Mouse (Mus musculus): ENCODE measurements around the gene Rom1. TPM values are rescaled to one million over a fixed set of nuclear protein-coding genes. Genes with fewer than 3 reads are reported as not detected.
A peak's percentile ranks its signal among the peaks of the same experiment; 100 is the strongest.

Rom1 gene
- polyA plus RNA-seq, 1 experiment from 2014 or later: 5.2 TPM

DNA sequence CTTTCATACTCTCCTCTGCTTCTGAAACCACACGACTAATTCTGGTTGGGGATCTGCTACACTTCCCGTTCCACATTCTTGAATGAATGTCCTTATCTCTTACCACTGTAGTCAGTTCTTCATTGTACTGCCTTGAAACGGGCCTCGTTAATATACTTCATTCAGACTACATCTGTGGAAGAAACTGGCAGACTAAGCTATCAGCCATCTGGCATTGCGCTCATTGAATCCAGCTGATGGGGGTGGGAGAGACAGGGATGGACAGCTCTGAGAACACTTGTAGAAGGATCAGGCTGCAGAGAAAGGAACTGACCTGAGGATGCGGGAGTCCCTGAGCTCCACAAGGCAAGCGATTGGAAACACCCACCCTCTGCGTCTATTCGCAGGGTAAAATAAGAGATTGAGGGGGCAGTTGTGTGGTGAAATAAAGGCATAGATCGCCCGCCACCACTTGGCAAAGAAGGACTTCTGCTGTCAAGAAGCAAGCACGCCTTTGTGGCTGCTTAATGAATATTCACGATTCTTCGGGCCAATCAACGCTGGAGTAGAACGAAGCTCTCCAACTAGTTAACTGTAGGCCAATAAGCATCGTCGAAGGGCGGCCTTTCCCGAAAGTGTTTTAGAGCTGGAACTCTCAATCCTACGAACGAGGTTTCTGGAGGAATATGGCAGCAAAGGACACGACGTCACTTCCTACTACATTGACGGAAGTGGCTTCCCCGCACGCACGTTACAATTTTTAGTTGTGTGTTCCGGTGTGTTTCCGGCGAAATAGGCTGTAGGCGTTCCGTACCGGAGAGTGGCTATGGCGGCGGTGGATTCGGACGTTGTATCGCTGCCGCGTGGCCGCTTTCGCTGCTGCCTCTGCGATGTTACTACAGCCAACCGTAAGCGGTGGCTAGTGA, 24.2 kb upstream of the Rom1 start, which contains the start of gene Tut1:
Gene Tut1 (plus strand): TSS at position 713 of the 905 bp plus-strand sequence.
- H3K27ac ChIP-seq: peak within 1 kb of the TSS; percentile 90
- H3K4me1 ChIP-seq: peaks cover 6% of the 10 kb centered on the region; the same call in 1 of the 2 replicates
- WGBS: 3% methylated on average over 46 of the region's 46 CpGs
- H3K27me3 ChIP-seq (ENCODE audit: insufficient read depth, poor library complexity, severe bottlenecking): no peaks in the 10 kb centered on the region
- peak within 1 kb of the TSS; percentile 87 for H3K4me3 ChIP-seq
- no peaks in the 10 kb centered on the region for H3K9me3 ChIP-seq
- peaks cover 71% of the 10 kb centered on the region for H3K36me3 ChIP-seq
- DNase-seq (ENCODE audit: low spot score): peak; percentile 97

DNA sequence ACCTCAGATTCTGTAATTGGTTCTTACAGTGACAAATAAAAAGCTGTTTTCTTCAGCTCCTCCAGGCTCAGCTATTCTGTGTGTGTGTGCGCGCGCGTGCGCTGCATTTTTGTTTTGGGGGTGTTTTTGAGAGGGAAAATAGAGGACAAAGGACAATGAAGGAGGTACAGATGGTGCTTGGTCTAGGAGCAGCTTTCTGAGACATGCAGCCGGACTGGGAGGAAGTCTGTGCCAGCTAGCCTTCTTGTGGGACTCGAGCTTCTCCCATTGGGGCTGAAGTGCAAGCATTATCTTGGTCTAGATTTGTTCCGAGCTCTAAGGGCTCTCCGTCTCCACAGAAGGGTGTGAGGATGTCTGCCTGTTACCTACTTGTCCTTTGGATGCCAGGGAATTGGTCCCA, 23.1 kb upstream of the Rom1 start:
- Histone ChIP-seq H3K9me3 (no peaks in the 10 kb centered on the region), H3K4me3 (no peak overlapping the region), H3K36me3 (peaks cover 73% of the 10 kb centered on the region), H3K27ac (no peak overlapping the region), H3K27me3 (ENCODE audit: insufficient read depth, poor library complexity, severe bottlenecking) (no peaks in the 10 kb centered on the region), H3K4me1 (peaks cover 6% of the 10 kb centered on the region; the same call in 1 of the 2 replicates)
- no peak for DNase-seq (ENCODE audit: low spot score)
- 86% methylated on average over 9 of the region's 9 CpGs for WGBS

DNA sequence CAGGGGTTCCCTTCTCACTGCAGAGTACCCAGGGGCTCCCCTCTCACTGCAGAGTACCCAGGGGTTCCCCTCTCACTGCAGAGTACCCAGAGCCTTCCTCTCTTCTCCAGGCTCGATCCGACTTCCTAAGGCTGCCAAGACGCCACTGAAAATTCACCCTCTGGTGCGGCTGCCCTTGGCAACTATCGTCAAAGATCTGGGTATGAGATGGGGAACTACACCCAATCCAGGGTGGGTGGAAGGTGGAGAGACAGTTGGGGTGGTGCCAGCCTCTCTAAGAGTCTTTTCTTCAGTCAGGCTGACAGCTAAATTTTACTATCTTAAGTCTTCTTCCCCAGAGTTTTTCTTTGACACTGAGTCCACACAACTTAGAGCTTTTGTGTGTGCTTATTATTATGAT, 21.0 kb upstream of the Rom1 start:
- 93% methylated on average over 5 of the region's 5 CpGs for WGBS
- H3K27ac ChIP-seq: no peak overlapping the region
- peaks cover 73% of the 10 kb centered on the region for H3K36me3 ChIP-seq

DNA sequence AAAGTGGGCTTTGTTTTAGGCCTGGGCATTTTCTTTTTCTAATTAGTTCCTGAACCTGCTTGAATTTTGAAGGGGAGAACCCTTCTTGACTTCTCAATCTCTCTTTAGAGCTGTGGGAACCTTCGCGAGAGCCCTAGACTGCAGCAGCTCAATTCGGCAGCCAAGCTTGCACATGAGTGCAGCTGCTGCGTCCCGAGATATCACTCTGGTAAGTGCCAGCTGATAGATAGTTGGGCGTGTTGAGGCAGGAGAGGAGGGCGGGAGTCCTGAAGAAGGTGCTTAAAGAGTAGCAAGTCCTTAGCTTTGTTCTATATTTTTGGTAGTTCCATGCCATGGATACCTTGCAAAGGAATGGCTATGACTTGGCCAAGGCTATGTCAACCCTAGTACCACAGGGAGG, 17.8 kb upstream of the Rom1 start:
- 86% methylated on average over 7 of the region's 7 CpGs for WGBS
- peaks cover 80% of the 10 kb centered on the region for H3K36me3 ChIP-seq

More for the DNA sequence above, 21.0 kb upstream of the Rom1 start:
- Histone ChIP-seq H3K9me3 (no peaks in the 10 kb centered on the region), H3K4me3 (no peak overlapping the region), H3K4me1 (peaks cover 6% of the 10 kb centered on the region; the same call in 1 of the 2 replicates), H3K27me3 (ENCODE audit: insufficient read depth, poor library complexity, severe bottlenecking) (no peaks in the 10 kb centered on the region)
- DNase-seq (ENCODE audit: low spot score): no peak

DNA sequence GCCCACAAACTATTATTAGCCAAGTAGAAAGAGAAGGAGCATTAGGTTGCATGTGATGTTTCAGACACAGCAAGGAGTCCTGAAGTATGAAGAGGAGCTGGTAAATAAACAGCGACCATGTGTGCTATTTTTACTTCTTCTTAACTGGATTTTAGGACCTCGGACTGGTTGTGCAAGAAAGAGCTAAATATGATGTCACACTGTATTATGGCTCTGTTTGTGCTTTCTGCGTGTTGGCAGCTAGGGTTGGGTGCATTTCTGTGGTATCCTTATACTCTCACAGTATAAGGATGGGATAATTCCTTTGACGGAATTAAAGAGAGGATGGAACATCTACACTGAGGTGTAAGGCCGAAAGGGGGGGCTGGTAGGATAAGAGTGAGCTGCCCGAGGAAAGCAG, 16.1 kb upstream of the Rom1 start:
- Histone ChIP-seq H3K4me1 (peaks cover 26% of the 10 kb centered on the region), H3K27ac (no peak overlapping the region), H3K9me3 (no peaks in the 10 kb centered on the region), H3K4me3 (peak overlapping the region; percentile 19; the same call in 1 of the 2 replicates), H3K27me3 (ENCODE audit: insufficient read depth, poor library complexity, severe bottlenecking) (no peaks in the 10 kb centered on the region), H3K36me3 (peaks cover 63% of the 10 kb centered on the region)
- 86% methylated on average over 6 of the region's 6 CpGs for WGBS
- DNase-seq (ENCODE audit: low spot score): no peak

More for the DNA sequence above, 17.8 kb upstream of the Rom1 start:
- no peak for DNase-seq (ENCODE audit: low spot score)
- no peak overlapping the region for H3K4me3 ChIP-seq
- no peaks in the 10 kb centered on the region for H3K27me3 ChIP-seq (ENCODE audit: insufficient read depth, poor library complexity, severe bottlenecking)
- peaks cover 14% of the 10 kb centered on the region for H3K4me1 ChIP-seq
- no peaks in the 10 kb centered on the region for H3K9me3 ChIP-seq
- H3K27ac ChIP-seq: no peak overlapping the region

DNA sequence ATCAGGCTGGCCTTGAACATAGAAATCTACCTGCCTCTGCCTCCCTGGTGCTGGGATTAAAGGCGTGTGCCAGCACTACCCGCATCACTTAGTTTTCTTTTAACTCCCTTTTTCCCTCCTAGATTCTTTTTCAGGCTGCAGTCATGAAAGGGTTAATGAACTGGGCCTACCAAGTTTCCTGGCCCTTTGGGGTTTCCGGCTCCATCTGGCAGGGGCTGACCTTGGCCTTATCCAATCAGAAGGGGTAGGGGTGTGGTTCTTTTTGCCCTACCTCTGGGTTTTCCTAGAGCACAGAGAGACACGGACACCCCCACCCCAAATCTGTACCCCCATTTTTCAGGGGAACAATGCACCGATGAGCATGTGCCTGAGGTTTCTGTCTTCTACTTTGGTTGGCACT, 15.6 kb upstream of the Rom1 start:
- peaks cover 26% of the 10 kb centered on the region for H3K4me1 ChIP-seq
- H3K9me3 ChIP-seq: no peaks in the 10 kb centered on the region
- H3K4me3 ChIP-seq: peak overlapping the region; percentile 19; the same call in 1 of the 2 replicates
- no peaks in the 10 kb centered on the region for H3K27me3 ChIP-seq (ENCODE audit: insufficient read depth, poor library complexity, severe bottlenecking)
- DNase-seq (ENCODE audit: low spot score): no peak
- WGBS: 46% methylated on average over 5 of the region's 5 CpGs
- peaks cover 59% of the 10 kb centered on the region for H3K36me3 ChIP-seq
- H3K27ac ChIP-seq: no peak overlapping the region

DNA sequence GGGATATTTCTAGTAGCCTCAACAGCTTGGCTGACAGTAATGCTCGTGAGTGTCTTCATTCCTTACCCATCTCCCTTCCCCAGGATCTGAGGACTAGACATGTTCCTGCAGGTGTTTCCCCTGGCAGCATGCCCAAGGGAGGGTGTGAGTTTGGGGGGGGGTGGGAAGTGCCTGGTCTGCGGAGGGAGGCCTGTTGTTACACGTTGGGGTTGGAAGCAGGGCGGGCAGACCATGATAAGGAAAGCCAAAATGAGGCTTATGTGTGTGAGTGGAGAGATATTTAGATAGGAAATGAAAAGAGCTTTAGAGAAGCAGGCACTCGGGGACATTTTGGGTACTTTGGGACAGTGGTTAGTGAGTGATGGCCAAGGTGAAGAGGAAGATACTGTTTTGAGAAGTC, 14.9 kb upstream of the Rom1 start:
- Histone ChIP-seq H3K36me3 (peaks cover 56% of the 10 kb centered on the region), H3K27me3 (ENCODE audit: insufficient read depth, poor library complexity, severe bottlenecking) (no peaks in the 10 kb centered on the region), H3K4me1 (peaks cover 26% of the 10 kb centered on the region), H3K27ac (peak overlapping the region; percentile 62), H3K9me3 (no peaks in the 10 kb centered on the region), H3K4me3 (peak overlapping the region; percentile 98)
- no peak for DNase-seq (ENCODE audit: low spot score)
- WGBS: 57% methylated on average over 5 of the region's 5 CpGs

DNA sequence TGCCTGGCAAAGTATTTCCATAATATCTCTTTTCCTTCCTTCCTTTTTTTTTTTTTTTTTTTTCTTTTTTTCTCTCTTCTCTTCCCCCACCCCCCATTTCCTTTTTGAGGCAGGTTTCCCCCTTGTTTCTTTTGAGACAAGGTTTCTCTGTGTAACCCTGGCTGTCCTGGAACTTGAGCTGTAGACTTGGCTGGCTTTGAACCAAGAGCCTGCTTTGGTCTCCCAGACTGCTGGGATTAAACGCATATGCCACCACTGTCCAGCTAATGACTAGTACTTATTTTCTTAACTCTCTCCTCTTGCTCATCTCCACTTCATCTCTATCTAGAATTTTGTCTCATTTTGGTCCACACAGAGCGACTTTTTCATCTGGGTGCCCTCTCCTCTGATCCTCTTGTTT, 13.9 kb upstream of the Rom1 start:
- peaks cover 26% of the 10 kb centered on the region for H3K4me1 ChIP-seq
- peaks cover 54% of the 10 kb centered on the region for H3K36me3 ChIP-seq
- H3K9me3 ChIP-seq: no peaks in the 10 kb centered on the region
- H3K27ac ChIP-seq: peak overlapping the region; percentile 99; the same call in 1 of the 2 replicates
- peak overlapping the region; percentile 98 for H3K4me3 ChIP-seq
- 66% methylated on average over 2 of the region's 2 CpGs for WGBS
- no peak for DNase-seq (ENCODE audit: low spot score)
- no peaks in the 10 kb centered on the region for H3K27me3 ChIP-seq (ENCODE audit: insufficient read depth, poor library complexity, severe bottlenecking)

DNA sequence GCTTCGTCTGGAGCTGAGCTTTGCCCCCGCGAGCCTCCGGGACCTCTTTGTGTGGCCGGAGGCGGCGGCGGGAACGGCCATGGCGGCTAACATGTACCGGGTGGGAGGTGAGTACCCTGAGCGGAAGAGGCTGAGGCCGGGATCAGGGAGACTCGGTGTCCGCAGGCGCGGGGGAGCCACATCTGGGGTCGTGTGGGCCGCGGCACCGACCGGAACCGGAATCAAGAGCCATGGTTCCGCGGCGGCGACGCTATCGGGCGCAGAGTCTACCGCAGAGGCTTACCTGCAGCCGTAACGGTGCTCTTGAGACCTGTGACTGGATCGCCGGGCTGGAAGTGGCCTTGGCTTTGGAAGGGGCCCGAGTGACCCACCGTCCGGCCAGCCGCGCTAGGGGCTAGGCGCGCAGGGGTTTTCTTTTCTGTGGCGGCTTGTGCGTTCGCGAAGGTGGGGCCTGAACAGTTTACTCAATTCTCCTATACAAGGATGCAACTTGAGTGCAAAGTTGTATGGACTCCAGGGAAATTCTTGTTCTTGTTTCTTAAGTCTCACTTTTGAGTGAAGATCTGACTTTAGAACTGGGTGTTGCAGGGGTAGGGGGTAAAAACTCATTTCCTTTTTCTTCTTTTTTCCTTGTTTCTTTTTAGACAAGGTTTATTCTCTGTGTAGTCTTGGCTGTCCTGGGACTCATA, 13.3 kb upstream of the Rom1 start:
- WGBS: under 1% methylated on average over 46 of the region's 46 CpGs
- DNase-seq (ENCODE audit: low spot score): no peak
- Histone ChIP-seq H3K27ac (peak overlapping the region; percentile 99), H3K4me1 (peaks cover 26% of the 10 kb centered on the region), H3K4me3 (peak overlapping the region; percentile 98), H3K9me3 (no peaks in the 10 kb centered on the region), H3K27me3 (ENCODE audit: insufficient read depth, poor library complexity, severe bottlenecking) (no peaks in the 10 kb centered on the region), H3K36me3 (peaks cover 53% of the 10 kb centered on the region)

DNA sequence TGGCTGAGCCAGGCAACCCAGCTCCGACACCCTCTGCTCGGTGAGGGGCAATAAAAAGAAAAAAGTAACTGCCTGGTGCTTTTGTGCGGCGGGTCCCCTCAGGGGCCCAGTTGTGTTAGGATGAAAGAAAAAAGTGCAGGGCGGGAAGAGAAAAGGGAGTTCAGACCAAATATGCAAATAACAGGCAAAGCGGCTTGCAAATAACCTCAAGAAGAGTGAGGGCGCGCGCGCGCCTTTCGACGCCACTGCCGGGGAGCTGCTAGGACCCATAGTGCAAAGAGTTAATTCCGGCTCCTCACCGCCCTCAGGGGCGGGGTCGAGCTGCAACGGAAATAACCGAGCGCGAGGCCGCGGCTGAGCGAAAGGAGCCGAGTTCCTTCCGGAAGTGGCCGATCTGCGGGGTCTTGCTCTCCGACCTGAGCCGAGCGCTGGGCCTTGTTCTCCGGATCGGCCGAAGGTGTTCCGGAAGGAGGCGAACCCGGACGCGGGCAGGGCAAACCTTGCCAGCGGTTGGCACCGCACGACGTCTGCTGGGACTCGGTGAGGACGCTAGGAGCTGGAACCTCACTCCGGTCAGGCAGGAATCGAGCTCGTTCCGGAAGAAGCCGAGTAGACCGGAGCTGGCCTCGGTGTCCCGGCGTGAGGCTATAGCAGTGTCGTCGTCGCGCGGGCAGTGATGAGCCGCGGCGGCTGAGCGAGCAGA, 12.5 kb upstream of the Rom1 start, which contains the start of gene Mta2:
Gene Mta2 (plus strand): TSS at position 361 of the 703 bp plus-strand sequence.
- H3K4me3 ChIP-seq: peak within 1 kb of the TSS; percentile 98
- peak; percentile 99 for DNase-seq (ENCODE audit: low spot score)
- no peaks in the 10 kb centered on the region for H3K9me3 ChIP-seq
- H3K27me3 ChIP-seq (ENCODE audit: insufficient read depth, poor library complexity, severe bottlenecking): no peaks in the 10 kb centered on the region
- H3K27ac ChIP-seq: peak within 1 kb of the TSS; percentile 99
- peaks cover 26% of the 10 kb centered on the region for H3K4me1 ChIP-seq
- under 1% methylated on average over 64 of the region's 64 CpGs for WGBS
- peaks cover 54% of the 10 kb centered on the region for H3K36me3 ChIP-seq

DNA sequence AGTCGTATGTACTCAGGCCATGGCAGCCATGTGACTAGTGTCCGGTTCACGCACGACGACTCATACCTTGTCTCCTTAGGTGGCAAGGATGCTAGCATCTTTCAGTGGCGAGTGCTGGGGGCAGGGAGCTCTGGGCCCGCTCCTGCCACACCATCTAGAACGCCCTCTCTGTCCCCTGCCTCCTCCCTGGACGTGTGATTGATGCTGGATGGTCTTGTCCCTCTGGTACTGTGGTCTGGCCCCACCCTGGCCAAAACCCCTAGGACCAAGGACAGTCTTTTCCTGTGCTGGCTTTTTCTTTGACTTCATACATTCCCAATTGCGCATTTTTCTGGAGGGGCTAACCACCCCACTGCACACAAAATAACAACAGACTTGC, 12.0 kb upstream of the Rom1 start:
- H3K9me3 ChIP-seq: no peaks in the 10 kb centered on the region
- DNase-seq (ENCODE audit: low spot score): peak; percentile 76
- 41% methylated on average over 10 of the region's 10 CpGs for WGBS
- peaks cover 54% of the 10 kb centered on the region for H3K36me3 ChIP-seq
- H3K27me3 ChIP-seq (ENCODE audit: insufficient read depth, poor library complexity, severe bottlenecking): no peaks in the 10 kb centered on the region
- peak overlapping the region; percentile 98 for H3K4me3 ChIP-seq
- peaks cover 26% of the 10 kb centered on the region for H3K4me1 ChIP-seq
- peak overlapping the region; percentile 99 for H3K27ac ChIP-seq

DNA sequence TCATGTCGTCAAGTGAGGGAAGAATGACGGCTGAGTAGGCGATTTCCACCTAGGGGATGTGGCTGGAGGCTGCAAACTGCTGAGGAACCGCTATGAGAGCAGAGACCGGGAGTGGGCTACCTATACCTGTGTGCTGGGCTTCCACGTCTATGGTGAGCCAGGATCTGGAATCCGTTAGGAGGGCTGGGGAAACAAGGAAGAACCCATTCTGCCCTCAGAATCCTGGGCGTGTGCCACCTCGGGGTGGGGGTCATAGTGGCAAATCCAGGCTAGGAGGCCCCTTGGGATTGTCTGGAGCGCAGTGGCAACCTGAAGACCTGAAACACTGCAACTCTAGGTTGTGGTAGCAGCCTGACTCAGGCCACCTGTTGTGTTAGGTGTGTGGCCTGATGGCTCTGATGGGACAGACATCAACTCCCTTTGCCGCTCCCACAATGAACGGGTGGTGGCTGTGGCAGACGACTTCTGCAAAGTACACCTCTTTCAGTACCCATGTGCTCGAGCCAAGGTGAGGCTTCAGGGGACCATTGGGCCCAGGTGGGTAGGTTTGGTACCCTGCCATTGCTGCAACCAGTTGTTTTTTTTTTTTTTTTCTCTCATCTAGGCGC, 11.5 kb upstream of the Rom1 start:
- peaks cover 26% of the 10 kb centered on the region for H3K4me1 ChIP-seq
- no peaks in the 10 kb centered on the region for H3K9me3 ChIP-seq
- no peak overlapping the region for H3K27ac ChIP-seq
- no peaks in the 10 kb centered on the region for H3K27me3 ChIP-seq (ENCODE audit: insufficient read depth, poor library complexity, severe bottlenecking)
- 85% methylated on average over 15 of the region's 15 CpGs for WGBS
- H3K4me3 ChIP-seq: no peak overlapping the region
- DNase-seq (ENCODE audit: low spot score): peak; percentile 73
- H3K36me3 ChIP-seq: peaks cover 54% of the 10 kb centered on the region

Data from heart, embryonic 10.5 days (tissue).